Mouse (Mus musculus): Measurements from ENCODE around the gene Dctn3. TPM values are rescaled to one million over a fixed set of nuclear protein-coding genes. Genes with fewer than 3 reads are reported as not detected.

Dctn3 gene
- total and polyA plus RNA-seq, 2 experiments from 2014 or later = 122 to 308 TPM

DNA sequence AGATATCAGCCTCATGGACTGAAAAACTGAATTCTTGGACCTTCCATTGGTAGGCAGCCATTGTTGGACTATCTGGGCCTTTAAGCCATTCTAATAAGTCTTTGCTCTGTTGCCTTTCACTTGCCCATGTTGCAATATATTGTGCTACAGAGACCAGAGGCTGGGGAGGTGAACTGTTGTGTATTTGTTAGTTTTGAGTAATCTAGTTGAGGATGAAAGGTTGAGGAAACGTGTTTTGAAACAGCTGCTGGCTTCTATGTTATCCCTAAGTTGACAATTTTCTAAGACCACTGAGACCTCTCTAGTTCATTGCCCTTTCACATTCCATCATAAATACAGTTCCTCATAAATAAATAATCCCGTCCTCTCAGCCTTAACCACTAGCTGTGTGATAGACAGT is 21.2 kb upstream of the Dctn3 start:
- no peak for TF ChIP-seq CTCF (IDR thresholded peaks at IDR 0.05)
- 77% methylated on average over 2 of the region's 2 CpGs for WGBS
- DNase-seq (ENCODE audit: low spot score) (no peak), ATAC-seq (ENCODE audit: low FRiP score) (no peak)
- Histone ChIP-seq H3K27ac (ENCODE audit: low read depth, low read length) (no peak overlapping the region), H3K27me3 (ENCODE audit: insufficient read depth, low read length) (no peaks in the 10 kb centered on the region), H3K4me1 (ENCODE audit: insufficient read depth, low read length) (peaks cover 9% of the 10 kb centered on the region; the same call in 1 of the 2 replicates), H3K4me2 (ENCODE audit: low read depth, low read length, poor library complexity, severe bottlenecking) (no peak overlapping the region), H3K36me3 (ENCODE audit: insufficient read depth, low read length) (no peaks in the 10 kb centered on the region), H3K9me3 (ENCODE audit: low read length) (0 out of 2 replicates have a peak, but pooled peaks cover 5% of the 10 kb centered on the region), H3K9ac (replicated peaks; ENCODE audit: low read length, poor library complexity, severe bottlenecking) (no peak overlapping the region), H3K4me3 (ENCODE audit: low read depth, low read length) (no peak overlapping the region)

DNA sequence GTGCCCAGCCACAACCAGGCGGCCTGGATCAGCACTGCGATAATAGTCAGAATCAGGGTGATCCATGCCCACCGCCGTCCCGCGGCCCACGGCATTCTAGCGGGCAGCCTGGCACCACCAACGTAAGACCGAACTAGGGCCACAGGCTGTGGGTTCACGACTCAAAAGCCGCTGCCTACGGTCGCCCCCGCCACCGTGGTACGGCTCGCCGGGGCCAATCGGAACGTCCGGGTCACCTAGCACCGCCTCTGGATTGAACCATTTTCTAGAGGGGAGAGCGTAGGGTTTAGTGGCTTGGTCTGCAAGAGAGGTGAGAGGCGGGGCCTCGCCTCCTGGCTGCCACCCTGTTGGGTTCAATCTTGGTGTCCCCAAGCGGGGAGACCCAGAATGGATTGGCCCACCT is 18.2 kb upstream of the Dctn3 start:
- TF ChIP-seq CTCF (IDR thresholded peaks at IDR 0.05) = peak; percentile 54
- peak overlapping the region; percentile 79 for H3K4me2 ChIP-seq (ENCODE audit: low read depth, low read length, poor library complexity, severe bottlenecking)

DNA sequence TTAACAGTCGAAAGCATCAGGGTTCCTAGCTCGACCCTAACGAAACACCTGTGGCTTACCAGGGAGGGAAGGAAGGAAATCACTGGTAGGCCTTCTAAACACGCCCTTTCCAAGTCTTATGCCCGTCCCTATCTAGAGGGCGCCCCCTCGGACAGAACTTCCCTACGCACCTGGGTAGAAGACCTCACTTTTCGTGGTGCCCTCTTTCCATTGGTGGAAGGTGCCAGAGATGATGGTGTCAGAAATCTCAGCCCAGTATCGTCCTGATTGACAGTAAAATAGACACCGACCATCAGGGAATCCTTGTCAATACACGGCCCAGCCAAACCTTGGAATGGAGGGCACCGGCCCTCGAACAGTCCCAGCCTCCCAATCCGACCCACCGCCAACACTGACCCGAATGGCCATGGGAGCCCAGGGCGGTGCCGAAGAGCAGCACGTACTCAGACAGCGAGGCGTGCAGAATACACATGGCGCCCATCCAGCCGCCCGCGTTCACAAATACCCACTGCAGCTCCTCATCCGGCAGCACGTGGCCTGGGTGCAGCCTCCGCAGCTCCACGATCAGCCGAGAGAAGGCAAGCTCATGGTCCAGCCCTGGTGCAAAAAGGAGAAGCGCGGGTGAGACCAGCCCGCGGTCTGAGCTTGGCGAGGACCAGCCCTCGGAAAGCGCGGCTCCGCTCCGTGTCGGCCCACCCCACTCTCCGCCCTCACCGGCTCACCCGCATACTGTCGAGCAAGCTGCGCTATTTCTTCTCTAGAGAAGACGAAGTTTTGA is 17.6 kb upstream of the Dctn3 start:
- Histone ChIP-seq H3K36me3 (ENCODE audit: insufficient read depth, low read length) (0 out of 2 replicates have a peak, but pooled peaks cover 7% of the 10 kb centered on the region), H3K4me2 (ENCODE audit: low read depth, low read length, poor library complexity, severe bottlenecking) (peak overlapping the region; percentile 79), H3K4me1 (ENCODE audit: insufficient read depth, low read length) (peaks cover 9% of the 10 kb centered on the region; the same call in 1 of the 2 replicates), H3K27ac (ENCODE audit: low read depth, low read length) (peak overlapping the region; percentile 82), H3K27me3 (ENCODE audit: insufficient read depth, low read length) (no peaks in the 10 kb centered on the region), H3K4me3 (ENCODE audit: low read depth, low read length) (peak overlapping the region; percentile 72), H3K9me3 (ENCODE audit: low read length) (no peaks in the 10 kb centered on the region), H3K9ac (replicated peaks; ENCODE audit: low read length, poor library complexity, severe bottlenecking) (peak overlapping the region; percentile 74)
- 1% methylated on average over 48 of the region's 48 CpGs for WGBS
- TF ChIP-seq CTCF (IDR thresholded peaks at IDR 0.05) = peak; percentile 46
- ATAC-seq (ENCODE audit: low FRiP score) = peak; percentile 75
- DNase-seq (ENCODE audit: low spot score) = peak; percentile 52

More for the DNA sequence above, 18.2 kb upstream of the Dctn3 start:
- peaks cover 9% of the 10 kb centered on the region; the same call in 1 of the 2 replicates for H3K4me1 ChIP-seq (ENCODE audit: insufficient read depth, low read length)
- peak overlapping the region; percentile 82 for H3K27ac ChIP-seq (ENCODE audit: low read depth, low read length)
- no peaks in the 10 kb centered on the region for H3K27me3 ChIP-seq (ENCODE audit: insufficient read depth, low read length)
- ATAC-seq (ENCODE audit: low FRiP score) (peak; percentile 95), DNase-seq (ENCODE audit: low spot score) (peak; percentile 97)
- peak overlapping the region; percentile 74 for H3K9ac ChIP-seq (replicated peaks; ENCODE audit: low read length, poor library complexity, severe bottlenecking)
- 0 out of 2 replicates have a peak, but pooled peaks cover under 1% of the 10 kb centered on the region for H3K9me3 ChIP-seq (ENCODE audit: low read length)
- under 1% methylated on average over 27 of the region's 27 CpGs for WGBS
- 0 out of 2 replicates have a peak, but pooled peaks cover 7% of the 10 kb centered on the region for H3K36me3 ChIP-seq (ENCODE audit: insufficient read depth, low read length)
- H3K4me3 ChIP-seq (ENCODE audit: low read depth, low read length) = peak overlapping the region; percentile 72

DNA sequence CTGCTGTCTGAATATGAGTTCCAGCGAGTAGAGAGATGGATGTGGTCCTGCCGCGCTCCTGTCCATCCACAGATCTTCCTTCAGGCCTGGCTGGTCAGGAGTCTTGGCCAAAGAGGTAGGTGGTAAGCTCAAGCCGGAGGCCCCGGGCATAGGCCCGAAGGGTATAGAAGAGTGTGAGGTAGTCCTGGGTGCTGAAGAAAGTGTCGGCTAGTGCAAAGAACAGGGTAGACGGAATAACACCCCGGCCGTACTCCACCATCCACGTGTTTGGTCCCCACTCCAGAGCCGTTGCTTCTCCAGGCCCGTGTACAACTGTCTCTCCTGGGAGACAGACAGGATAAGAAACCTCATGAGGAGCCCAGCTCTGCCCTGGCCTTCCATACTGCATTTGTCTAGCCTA is 16.3 kb upstream of the Dctn3 start:
- H3K27ac ChIP-seq (ENCODE audit: low read depth, low read length) = no peak overlapping the region
- H3K9me3 ChIP-seq (ENCODE audit: low read length) = no peaks in the 10 kb centered on the region
- no peak overlapping the region for H3K9ac ChIP-seq (replicated peaks; ENCODE audit: low read length, poor library complexity, severe bottlenecking)
- H3K27me3 ChIP-seq (ENCODE audit: insufficient read depth, low read length) = no peaks in the 10 kb centered on the region
- H3K4me2 ChIP-seq (ENCODE audit: low read depth, low read length, poor library complexity, severe bottlenecking) = no peak overlapping the region
- 0 out of 2 replicates have a peak, but pooled peaks cover 7% of the 10 kb centered on the region for H3K36me3 ChIP-seq (ENCODE audit: insufficient read depth, low read length)
- 95% methylated on average over 13 of the region's 13 CpGs for WGBS
- DNase-seq (ENCODE audit: low spot score) (no peak), ATAC-seq (ENCODE audit: low FRiP score) (no peak)
- peaks cover 9% of the 10 kb centered on the region; the same call in 1 of the 2 replicates for H3K4me1 ChIP-seq (ENCODE audit: insufficient read depth, low read length)
- H3K4me3 ChIP-seq (ENCODE audit: low read depth, low read length) = no peak overlapping the region
- no peak for TF ChIP-seq CTCF (IDR thresholded peaks at IDR 0.05)

DNA sequence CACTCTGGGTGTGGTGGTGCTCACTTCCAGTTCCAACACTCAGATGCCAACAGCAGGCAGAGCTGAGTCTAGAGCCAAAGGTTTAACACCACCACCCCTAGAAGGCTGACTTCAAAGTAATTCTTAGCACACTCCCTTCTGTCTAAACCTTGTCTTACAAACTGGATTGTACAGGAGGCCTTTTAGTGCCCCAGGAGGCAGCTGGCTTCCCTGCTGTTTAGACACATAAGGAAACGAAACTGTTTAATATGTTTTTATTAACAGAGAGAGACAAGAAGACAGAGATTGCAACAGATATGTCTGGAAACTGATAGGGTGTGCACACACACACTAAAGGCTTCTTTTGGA is 15.3 kb upstream of the Dctn3 start:
- Histone ChIP-seq H3K4me3 (ENCODE audit: low read depth, low read length) (no peak overlapping the region), H3K27me3 (ENCODE audit: insufficient read depth, low read length) (peaks cover under 1% of the 10 kb centered on the region; the same call in 1 of the 2 replicates), H3K4me1 (ENCODE audit: insufficient read depth, low read length) (peaks cover 9% of the 10 kb centered on the region; the same call in 1 of the 2 replicates), H3K36me3 (ENCODE audit: insufficient read depth, low read length) (0 out of 2 replicates have a peak, but pooled peaks cover 7% of the 10 kb centered on the region), H3K4me2 (ENCODE audit: low read depth, low read length, poor library complexity, severe bottlenecking) (no peak overlapping the region), H3K27ac (ENCODE audit: low read depth, low read length) (no peak overlapping the region), H3K9ac (replicated peaks; ENCODE audit: low read length, poor library complexity, severe bottlenecking) (no peak overlapping the region), H3K9me3 (ENCODE audit: low read length) (no peaks in the 10 kb centered on the region)
- DNase-seq (ENCODE audit: low spot score) (no peak), ATAC-seq (ENCODE audit: low FRiP score) (no peak)
- 62% methylated on average over 1 of the region's 1 CpGs for WGBS
- TF ChIP-seq CTCF (IDR thresholded peaks at IDR 0.05) = no peak
